Mouse (Mus musculus) gastrocnemius, adult 2 months (tissue): ENCODE data around the gene Ldah. TPM values are rescaled to one million over a fixed set of nuclear protein-coding genes. Genes with fewer than 3 reads are reported as not detected.

Experiments used
- DNase-seq: peaks from one replicate; pipeline ENCODE4 v3.0.0; 2022
- H3K27ac ChIP-seq: fragments of 200-600 bp; 2 replicates; pipeline ENCODE4 v1.8.1; 2022; ENCODE audit warnings: mild to moderate bottlenecking
- H3K4me3 ChIP-seq: fragments of 200-600 bp; 2 replicates; pipeline ENCODE4 v1.8.1; 2022; ENCODE audit warnings: mild to moderate bottlenecking, moderate library complexity
- CTCF ChIP-seq: fragments of 200-600 bp; IDR thresholded peaks from 2 replicates; pipeline ENCODE4 v1.8.1; 2022; ENCODE audit warnings: antibody characterized with exemption, mild to moderate bottlenecking, moderate library complexity
- intact Hi-C: fragments of 180-260 bp; cut with DNase I; formaldehyde crosslinking; loops from one replicate; pipeline ENCODE4 v1.15.1; 2025
- total RNA-seq, 2 experiments: library from RNA; stranded (reverse); gene quantifications; 2 replicates each; pipeline ENCODE4 v1.2.3; 2021

Gene Ldah
- total RNA-seq, 2 experiments from 2014 or later, result 11.2 to 13.0 TPM

DNA sequence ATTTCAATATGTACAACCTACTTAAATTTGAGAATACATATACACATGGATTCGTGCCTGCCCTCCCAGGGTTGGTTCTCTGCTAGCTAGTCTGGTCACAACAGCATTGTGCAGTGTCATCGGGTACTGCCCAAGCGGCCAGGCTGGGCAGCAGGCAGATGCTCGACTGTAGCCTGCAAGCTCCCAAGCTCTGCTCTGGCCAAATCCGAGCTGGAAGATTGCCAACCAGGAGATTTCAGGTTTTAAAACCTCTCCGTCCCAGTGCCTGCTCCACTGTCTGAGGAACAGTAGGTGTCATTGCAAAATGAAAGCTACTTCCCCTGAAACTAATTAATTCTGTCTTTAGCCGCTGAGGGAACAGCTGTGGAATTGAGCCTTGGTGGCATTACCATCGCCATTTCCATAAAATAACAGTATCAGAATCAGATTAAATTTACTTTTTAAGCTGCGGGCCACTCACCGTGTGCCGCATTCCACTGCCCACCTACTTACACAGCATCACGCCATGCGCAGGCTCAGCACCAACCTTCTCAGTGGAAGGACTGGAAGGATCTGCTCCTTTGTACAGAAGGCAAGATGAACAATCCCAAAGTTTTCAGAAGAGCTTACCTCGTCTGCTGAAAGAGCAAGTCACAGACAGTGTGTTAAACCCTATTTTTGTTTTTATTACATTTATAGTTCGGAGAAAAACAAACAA is 83.4 kb downstream of the Ldah start:
- H3K27ac ChIP-seq, result no peak overlapping the region
- DNase-seq, result no peak
- TF ChIP-seq CTCF, result no peak
- intact Hi-C loops, result no loop called here
- peak overlapping the region; percentile 51 for H3K4me3 ChIP-seq

GRCm38 (mm10) chr12:8295307-8295913 is 87.5 kb downstream of the Ldah start:
- intact Hi-C loops, result no loop called here
- DNase-seq, result no peak

DNA sequence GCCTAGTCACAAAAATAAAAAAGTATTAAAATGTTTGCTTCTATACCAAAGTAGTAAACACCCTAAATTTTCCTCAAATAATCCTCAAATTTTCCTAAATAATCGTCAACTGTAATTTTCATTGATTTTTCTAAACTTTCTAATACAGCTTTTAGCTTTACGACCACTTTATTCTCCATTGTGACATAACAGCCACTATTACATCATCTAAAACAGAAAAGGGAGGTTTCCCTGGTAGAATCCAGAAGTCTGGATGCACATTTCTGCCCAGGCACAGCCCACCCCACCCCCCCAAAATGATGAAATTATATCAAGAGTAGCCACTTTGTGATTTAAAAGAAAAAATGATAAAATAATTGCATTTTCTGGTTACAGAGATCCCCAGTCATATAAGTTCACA is 88.2 kb downstream of the Ldah start:
- Histone ChIP-seq H3K4me3 (no peak overlapping the region), H3K27ac (no peak overlapping the region)
- no peak for TF ChIP-seq CTCF
- DNase-seq, result no peak
- intact Hi-C loops, result no loop called here

More at GRCm38 (mm10) chr12:8295307-8295913, 87.5 kb downstream of the Ldah start:
- Histone ChIP-seq H3K27ac (no peak overlapping the region), H3K4me3 (no peak overlapping the region)
- no peak for TF ChIP-seq CTCF

DNA sequence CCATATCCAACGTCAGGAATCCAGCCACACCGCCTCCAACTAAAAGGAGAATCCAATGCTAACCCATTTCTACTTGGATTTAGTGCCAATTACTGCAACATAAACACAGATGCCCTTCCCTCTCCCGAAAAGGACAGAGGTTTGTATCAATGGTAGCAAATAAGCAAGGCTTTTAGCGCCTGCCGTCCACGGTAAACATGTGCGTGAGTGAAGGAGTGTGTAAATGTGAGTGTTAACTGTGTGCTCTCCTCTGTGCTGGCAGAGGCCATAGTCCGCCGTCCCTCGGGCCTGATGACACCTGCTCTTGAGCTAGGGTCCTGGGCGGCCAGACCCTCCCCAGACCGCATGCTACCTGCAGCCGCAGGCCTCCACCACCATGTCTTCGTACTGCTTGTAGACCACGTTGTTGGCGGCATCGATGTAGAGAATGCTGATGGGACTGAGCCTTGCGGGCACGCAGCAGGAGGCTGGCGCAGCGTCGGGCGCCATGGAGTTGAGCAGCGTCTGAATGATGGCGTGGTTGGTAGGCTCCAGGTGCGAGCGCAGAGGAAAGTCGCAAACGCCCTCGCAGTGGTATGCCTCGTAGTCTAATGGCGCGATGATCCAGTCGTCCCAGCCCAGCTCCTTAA is 89.8 kb downstream of the Ldah start:
- Histone ChIP-seq H3K4me3 (peak overlapping the region; percentile 59), H3K27ac (no peak overlapping the region)
- no peak for DNase-seq
- no peak for TF ChIP-seq CTCF
- intact Hi-C loops, result no loop called here

DNA sequence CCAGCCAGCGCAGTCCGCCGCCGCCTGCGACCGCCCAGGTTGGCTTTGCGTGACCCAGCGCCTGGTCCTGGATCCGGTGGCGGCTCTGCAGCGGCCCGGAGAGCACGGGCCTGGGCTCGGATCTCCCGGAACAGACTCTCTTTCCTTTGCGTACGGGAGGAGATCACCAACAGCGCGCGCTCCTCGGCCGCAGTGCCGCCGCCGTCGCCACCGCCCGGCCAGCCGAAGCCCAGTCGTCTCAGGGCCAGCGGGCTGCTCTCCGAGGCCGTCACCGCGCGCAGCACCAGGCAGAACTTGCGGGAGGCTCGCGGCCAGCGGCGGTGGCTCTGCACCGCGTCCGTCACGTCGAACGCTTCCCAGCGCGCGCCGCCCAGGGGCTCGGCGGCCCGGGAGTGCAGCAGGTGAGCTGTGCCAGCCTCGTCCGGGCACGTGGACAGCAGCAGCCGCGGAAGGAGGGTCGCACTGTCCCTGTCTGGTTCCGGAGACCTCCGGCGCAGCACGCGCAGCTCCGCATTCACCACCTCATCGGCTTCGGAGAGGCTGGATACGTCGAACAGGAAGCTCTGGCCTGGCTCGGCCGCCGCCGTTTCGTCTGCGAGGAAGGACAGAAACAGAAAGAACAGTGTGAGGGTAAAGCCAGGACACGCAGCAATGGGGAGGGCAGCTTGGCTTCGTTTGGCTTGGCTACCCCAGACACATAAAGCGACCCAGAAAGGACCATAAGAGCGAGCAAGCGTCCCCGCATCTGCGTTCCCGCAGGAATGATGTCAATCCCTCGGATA is 90.6 kb downstream of the Ldah start:
- Histone ChIP-seq H3K4me3 (peak overlapping the region; percentile 59), H3K27ac (no peak overlapping the region)
- DNase-seq, result no peak
- no peak for TF ChIP-seq CTCF
- intact Hi-C loops, result no loop called here

DNA sequence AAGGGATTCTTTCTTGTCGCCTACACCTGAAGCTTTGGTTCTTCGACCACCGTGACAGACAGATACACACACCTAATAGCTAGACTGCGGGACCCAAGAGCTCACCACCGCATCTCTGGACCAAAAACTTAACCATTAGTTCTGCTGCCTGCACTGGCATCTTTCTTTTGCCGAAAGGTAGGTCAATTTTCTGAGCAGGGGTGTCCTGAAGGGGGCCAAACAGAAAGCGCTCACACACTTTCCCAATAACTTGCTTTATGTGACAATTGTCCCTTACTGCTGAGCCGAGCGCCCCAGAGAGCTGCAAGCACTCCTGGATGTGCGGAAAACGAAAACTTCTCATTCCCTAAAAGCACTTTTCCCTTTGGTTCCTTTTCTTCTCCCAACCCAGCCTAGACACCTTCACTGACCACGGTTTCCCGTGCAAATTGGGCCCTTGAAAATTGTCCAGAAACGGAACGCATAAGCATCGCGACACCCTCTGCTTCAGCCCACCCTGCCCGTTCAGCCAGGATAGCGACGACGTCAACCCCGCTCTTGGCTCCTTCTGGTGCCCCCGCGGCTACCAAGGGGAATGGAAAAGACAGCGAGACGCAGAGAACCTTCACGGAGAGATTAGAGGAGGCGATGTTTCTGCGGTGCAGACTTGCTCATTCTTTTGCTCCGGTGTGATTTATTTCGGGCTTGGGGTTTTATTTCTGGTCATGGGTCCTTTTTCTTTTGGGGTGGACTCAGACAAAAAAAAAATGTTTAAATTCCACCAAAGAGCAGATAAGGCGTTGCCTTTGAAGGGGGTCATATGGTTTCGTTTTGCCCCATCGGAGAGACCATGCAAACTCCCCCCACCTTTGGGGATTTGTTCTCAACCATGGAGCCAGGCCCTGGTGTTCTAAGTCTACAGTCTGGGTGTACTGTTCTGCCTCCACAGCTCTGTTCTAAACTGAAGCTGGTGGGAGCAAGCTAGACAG is 91.5 kb downstream of the Ldah start:
- intact Hi-C loops, result no loop called here

DNA sequence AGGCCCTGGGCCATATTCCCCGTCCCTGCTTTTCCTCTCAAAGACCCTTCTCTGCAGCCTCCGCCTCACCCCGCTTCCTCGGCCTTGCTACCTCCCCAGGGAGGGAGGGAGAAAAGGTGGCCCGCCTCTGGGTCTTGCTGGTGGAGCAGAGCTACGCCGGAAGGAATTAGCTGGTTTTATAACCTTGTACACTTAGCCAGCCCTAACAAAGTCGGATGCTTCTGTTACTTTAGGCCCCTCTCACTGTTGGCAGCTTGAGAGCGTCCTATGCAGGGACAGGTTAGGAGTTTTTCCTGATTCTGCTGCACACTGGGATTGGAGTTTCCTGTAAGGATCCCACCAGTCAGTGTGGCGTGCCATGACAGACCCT is 92.2 kb downstream of the Ldah start:
- Histone ChIP-seq H3K27ac (no peak overlapping the region), H3K4me3 (no peak overlapping the region)
- TF ChIP-seq CTCF, result no peak
- intact Hi-C loops, result no loop called here
- DNase-seq, result peak; percentile 6

More for the DNA sequence above, 91.5 kb downstream of the Ldah start:
- no peak for DNase-seq
- TF ChIP-seq CTCF, result no peak
- Histone ChIP-seq H3K27ac (no peak overlapping the region), H3K4me3 (no peak overlapping the region)

DNA sequence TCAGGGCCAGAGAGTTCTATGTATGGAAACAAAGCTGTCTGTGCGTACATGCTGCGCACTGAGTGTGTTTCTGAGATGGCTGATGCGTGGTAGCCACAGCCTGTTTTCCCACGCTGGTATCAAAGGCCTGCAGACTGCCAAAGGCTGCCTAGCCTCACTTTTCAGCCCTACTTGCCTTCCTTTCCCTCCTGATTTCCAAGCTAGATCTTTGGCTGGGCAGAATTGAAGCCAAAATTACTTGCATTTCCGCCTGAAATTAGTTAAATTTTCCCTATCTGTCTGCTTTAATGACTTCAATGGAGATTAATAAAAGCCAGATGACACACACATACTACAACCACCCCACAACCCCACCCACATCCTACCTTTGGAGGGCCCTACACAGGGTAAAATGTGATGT is 92.6 kb downstream of the Ldah start:
- DNase-seq, result no peak
- Histone ChIP-seq H3K4me3 (no peak overlapping the region), H3K27ac (no peak overlapping the region)
- TF ChIP-seq CTCF, result no peak
- intact Hi-C loops, result no loop called here

GRCm38 (mm10) chr12:8301011-8301814 is 93.3 kb downstream of the Ldah start:
- TF ChIP-seq CTCF, result no peak
- no peak overlapping the region for H3K27ac ChIP-seq
- peak overlapping the region; percentile 73 for H3K4me3 ChIP-seq
- peak; percentile 11 for DNase-seq
- intact Hi-C loops, result no loop called here

DNA sequence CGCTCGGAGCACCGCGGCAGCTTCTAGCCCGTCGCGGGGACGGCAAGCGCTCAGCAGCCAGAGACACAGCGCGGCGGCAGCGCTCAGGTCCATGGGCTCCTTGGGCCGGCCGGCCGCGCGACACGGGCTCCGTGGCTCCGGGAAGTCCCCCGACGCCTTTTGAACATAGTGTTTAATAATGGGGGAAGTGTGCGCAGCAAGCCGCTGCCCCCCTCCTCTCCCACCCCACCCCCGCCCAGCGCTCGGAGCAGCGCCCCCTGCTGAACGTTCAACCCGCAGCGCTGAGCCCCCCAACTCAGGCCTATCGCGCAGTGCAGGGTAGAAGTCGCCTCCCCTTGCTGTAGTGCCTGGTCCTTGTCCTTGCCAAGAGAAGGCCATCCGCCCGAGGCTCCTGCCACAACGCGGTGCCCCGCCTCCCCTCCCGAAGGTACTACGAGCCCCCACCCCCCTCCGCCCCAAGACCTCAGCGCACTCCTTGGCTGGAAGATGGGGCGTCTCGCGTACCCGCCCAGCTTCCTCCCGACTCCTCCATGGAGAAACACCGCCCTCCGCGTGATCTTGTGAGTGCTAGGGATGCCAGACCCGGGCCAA is 94.0 kb downstream of the Ldah start, which contains the start of gene Gdf7:
Gene Gdf7, minus strand, starts transcription at position 114 of the 591 bp plus-strand sequence.
- H3K4me3 ChIP-seq, result peak within 1 kb of the TSS; percentile 73
- intact Hi-C loops, result no loop called here
- TF ChIP-seq CTCF, result peak; percentile 50
- no peak within 1 kb of the TSS for H3K27ac ChIP-seq
- peak; percentile 30 for DNase-seq

DNA sequence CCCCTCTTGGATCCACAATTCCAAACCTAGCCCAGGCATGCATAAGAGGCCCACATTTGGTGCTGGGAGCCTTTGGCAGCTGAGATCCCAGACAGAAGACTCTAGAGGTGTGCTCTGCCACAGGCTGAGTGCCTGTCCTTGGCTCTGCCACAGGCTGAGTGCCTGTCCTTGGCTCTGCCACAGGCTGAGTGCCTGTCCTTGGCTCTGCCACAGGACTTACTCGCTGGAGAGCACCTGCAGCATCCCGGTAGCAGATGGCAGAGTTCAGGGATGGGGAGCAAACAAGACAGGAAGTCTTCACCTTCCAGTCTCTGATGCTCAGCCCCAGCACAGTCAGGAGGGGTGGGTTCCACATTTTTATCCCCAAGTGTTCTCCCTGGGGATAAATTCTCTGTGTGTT is 97.4 kb downstream of the Ldah start:
- Histone ChIP-seq H3K4me3 (no peak overlapping the region), H3K27ac (no peak overlapping the region)
- peak; percentile 6 for DNase-seq
- intact Hi-C loops, result no loop called here
- TF ChIP-seq CTCF, result no peak
